Comparison of ENCODE assay signal across 25 mouse cellular contexts in the genomic region with DNA sequence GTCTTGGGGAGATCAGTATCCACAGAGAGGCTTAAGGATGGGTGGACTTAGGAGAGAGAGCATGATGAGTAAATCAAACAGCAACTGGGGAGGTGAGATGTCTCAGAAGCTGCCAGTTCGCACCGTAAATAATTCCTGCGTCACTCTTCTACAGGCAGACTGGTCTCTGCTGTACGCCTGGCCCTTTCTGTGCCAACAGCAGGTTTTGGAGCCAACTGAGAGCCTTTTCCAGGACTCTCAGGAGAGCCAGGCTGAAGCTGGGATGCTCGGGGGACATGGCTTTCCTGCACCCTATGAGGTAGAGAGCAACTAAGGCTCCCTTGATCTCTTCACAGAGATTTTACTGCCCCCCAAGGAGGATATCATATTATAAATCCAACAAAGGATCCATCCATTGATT.
"Had no signal": no experiment of that assay in that cellular context is flagged by ENCODE, and none has a peak within 500 bp of the region (broad histone marks: within the 10 kb centered on the region; RNA-seq: fewer than 3 reads in every experiment).

No protein-coding gene starts in this region.

- H3K4me1 ChIP-seq: liver, embryonic 13.5 days; liver, embryonic 15.5 days had no signal

- H3K4me3 ChIP-seq: heart, adult 2 months; heart, embryonic 13.5 days; heart, embryonic 15.5 days; hindbrain, embryonic 13.5 days; hindbrain, embryonic 15.5 days; kidney, embryonic 15.5 days; limb, embryonic 12.5 days; liver, embryonic 13.5 days; liver, embryonic 15.5 days had no signal

- H3K9me3 ChIP-seq: heart, embryonic 15.5 days; hindbrain, embryonic 15.5 days; kidney, embryonic 15.5 days; liver, embryonic 13.5 days; liver, embryonic 15.5 days had no signal

- H3K27ac ChIP-seq: heart, adult 2 months; heart, embryonic 15.5 days; hindbrain, embryonic 13.5 days; hindbrain, embryonic 15.5 days; hindbrain, postnatal 0 days; kidney, embryonic 15.5 days; kidney, postnatal 0 days; limb, embryonic 12.5 days; liver, embryonic 13.5 days; liver, embryonic 15.5 days had no signal

- DNase-seq: gastrocnemius, postnatal 14 days; gastrocnemius, postnatal 36 days; heart, adult 11 months; heart, adult 2 months; heart, postnatal 14 days; heart, postnatal 36 days; kidney, adult 11 months; kidney, adult 2 months; kidney, adult 9 months; kidney, postnatal 14 days; kidney, postnatal 36 days; layer of hippocampus, adult 9-11 months; layer of hippocampus, postnatal 36 days; left cerebral cortex, postnatal 4 days; liver; liver, embryonic 13.5 days had no signal

- H3K27me3 ChIP-seq: hindbrain, embryonic 13.5 days; hindbrain, embryonic 15.5 days; kidney, embryonic 15.5 days; liver, embryonic 13.5 days; liver, embryonic 15.5 days had no signal

- H3K36me3 ChIP-seq: heart, embryonic 13.5 days; heart, embryonic 15.5 days; hindbrain, embryonic 13.5 days; hindbrain, embryonic 15.5 days; kidney, embryonic 15.5 days; limb, embryonic 12.5 days; liver, embryonic 13.5 days; liver, embryonic 15.5 days had no signal
